Mouse (Mus musculus): ENCODE measurements around the gene Shank2. TPM values are rescaled to one million over a fixed set of nuclear protein-coding genes. Genes with fewer than 3 reads are reported as not detected.

The Shank2 gene
- polyA plus RNA-seq, 1 experiment from 2014 or later: 1.6 TPM

DNA sequence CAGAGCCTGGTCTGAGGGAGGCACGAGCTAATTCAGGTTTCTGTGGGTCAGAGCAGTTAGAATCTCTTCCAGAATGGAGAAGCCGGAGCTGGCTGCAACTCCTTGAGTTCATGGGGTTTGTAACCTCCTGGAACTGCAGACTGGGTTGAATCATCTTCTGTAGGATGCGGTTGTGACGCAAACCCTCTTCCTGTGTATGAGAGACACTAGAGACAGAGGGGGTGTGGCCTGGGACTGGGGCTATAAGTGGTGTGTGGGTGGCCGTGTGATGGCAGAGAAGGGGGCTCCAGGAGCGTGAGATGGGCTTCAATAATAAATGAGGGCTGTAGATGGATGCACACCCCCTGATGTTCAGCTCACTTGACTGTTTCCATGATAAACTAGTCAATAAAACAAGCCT is 286.3 kb downstream of the Shank2 start:
- 64% methylated on average over 6 of the region's 6 CpGs for WGBS
- Histone ChIP-seq H3K9me3 (replicated peaks; ENCODE audit: control insufficient read depth, low read length) (no peaks in the 10 kb centered on the region), H3K4me1 (ENCODE audit: control insufficient read depth, insufficient read depth, low read length) (peaks cover 8% of the 10 kb centered on the region), H3K27ac (ENCODE audit: low read length) (no peak overlapping the region), H3K4me2 (ENCODE audit: low read depth, low read length) (no peak overlapping the region), H3K4me3 (replicated peaks; ENCODE audit: low read length) (no peak overlapping the region), H3K36me3 (ENCODE audit: control insufficient read depth, insufficient read depth, low read length) (no peaks in the 10 kb centered on the region), H3K9ac (ENCODE audit: low read length) (no peak overlapping the region), H3K27me3 (ENCODE audit: control insufficient read depth, insufficient read depth, low read length) (0 out of 2 replicates have a peak, but pooled peaks cover 4% of the 10 kb centered on the region)
- no peak for ATAC-seq (ENCODE audit: insufficient read depth, low FRiP score)

DNA sequence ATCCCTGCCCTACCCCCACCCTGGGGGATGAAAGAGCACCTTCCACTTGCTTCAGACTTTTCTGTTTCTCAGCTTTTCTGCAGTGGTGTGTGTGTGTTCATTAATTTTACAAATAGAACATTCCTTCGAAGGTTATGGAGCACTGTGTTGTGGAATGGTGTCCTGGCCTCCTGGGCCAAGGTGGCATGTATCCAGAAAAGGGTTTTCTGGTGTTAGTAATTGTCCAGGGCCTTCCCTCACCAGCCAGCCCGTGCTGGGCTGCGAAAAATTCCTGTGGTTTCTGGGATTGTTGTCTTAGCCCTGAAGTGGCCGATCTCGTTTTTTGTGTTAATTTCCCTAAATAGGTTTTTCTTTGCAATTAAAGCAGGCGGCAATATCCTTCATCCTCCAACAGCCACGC is 289.8 kb downstream of the Shank2 start:
- H3K4me2 ChIP-seq (ENCODE audit: low read depth, low read length): no peak overlapping the region
- H3K9me3 ChIP-seq (replicated peaks; ENCODE audit: control insufficient read depth, low read length): no peaks in the 10 kb centered on the region
- no peak overlapping the region for H3K4me3 ChIP-seq (replicated peaks; ENCODE audit: low read length)
- ATAC-seq (ENCODE audit: insufficient read depth, low FRiP score): no peak
- no peak overlapping the region for H3K9ac ChIP-seq (ENCODE audit: low read length)
- WGBS: 59% methylated on average over 7 of the region's 7 CpGs
- no peak overlapping the region for H3K27ac ChIP-seq (ENCODE audit: low read length)
- no peaks in the 10 kb centered on the region for H3K4me1 ChIP-seq (ENCODE audit: control insufficient read depth, insufficient read depth, low read length)
- no peaks in the 10 kb centered on the region for H3K36me3 ChIP-seq (ENCODE audit: control insufficient read depth, insufficient read depth, low read length)
- no peaks in the 10 kb centered on the region for H3K27me3 ChIP-seq (ENCODE audit: control insufficient read depth, insufficient read depth, low read length)

DNA sequence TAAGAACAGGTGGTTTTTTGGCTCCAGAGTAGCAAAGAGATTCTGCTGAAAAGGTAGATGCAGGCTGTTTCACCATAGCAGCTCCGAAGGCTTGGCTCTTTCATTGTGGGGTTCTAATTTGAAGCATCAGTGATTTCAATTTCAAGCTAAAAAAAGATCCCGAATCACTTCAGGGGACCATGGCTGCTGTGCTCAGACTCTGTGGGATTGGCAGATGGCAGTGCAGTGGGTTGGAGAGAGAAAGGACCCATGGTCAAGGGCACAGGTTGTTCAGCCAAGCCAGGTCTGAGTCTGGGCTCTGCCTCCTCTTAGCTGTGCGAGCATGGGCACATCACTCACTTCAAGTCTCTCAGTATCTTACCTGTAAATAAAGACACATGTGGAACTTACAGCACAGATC is 291.9 kb downstream of the Shank2 start:
- Histone ChIP-seq H3K36me3 (ENCODE audit: control insufficient read depth, insufficient read depth, low read length) (no peaks in the 10 kb centered on the region), H3K9ac (ENCODE audit: low read length) (no peak overlapping the region), H3K27me3 (ENCODE audit: control insufficient read depth, insufficient read depth, low read length) (no peaks in the 10 kb centered on the region), H3K4me3 (replicated peaks; ENCODE audit: low read length) (no peak overlapping the region), H3K4me2 (ENCODE audit: low read depth, low read length) (no peak overlapping the region), H3K4me1 (ENCODE audit: control insufficient read depth, insufficient read depth, low read length) (no peaks in the 10 kb centered on the region), H3K27ac (ENCODE audit: low read length) (no peak overlapping the region), H3K9me3 (replicated peaks; ENCODE audit: control insufficient read depth, low read length) (no peaks in the 10 kb centered on the region)
- WGBS: 89% methylated on average over 3 of the region's 3 CpGs
- no peak for ATAC-seq (ENCODE audit: insufficient read depth, low FRiP score)

DNA sequence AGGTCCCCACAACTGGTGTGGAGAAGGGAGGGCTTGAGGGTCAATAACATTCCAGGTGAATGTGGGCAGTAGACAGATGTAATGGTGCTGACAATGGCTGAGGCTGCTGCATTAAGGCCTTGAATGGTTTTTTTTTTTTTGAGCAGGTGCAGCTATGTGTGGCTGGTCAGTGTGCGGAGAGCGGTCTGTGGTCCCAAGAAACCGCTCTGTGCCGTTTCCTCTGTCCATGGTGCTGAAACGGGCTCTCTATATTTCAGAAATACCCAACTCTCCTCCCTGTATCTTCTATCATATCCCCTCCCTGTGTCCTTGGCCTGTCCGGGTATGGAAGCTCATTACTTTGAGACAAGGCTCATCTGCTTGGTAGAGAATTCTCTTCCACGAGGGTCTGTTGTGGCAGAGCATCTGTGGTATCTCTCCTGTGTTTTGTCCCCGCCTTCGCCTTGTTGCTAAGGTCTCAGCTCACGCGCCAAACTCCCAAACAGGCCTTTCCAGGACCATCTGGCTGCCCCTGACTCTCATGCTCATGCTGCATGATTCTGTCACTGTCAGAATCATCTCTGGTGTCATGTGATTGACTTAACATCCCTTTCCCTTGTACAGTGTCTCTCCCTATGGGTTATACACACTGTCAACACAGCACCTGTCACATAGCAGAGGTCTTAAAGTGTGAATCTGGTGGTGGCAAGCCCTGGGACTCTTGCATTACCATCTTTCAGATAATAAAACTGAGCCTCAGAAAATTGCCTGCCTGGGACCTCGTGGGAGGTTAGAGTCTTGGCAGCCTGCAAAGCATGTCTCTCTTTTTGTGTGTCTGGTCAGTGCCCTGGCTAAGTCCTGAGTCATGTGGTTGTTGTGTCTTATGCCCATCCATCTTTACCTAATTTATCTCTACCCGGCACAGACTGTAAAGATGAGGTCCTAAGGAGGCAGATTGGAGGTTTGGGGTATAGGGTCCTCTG is 292.8 kb downstream of the Shank2 start:
- H3K4me3 ChIP-seq (replicated peaks; ENCODE audit: low read length): no peak overlapping the region
- H3K36me3 ChIP-seq (ENCODE audit: control insufficient read depth, insufficient read depth, low read length): no peaks in the 10 kb centered on the region
- no peaks in the 10 kb centered on the region for H3K4me1 ChIP-seq (ENCODE audit: control insufficient read depth, insufficient read depth, low read length)
- no peak for ATAC-seq (ENCODE audit: insufficient read depth, low FRiP score)
- H3K9ac ChIP-seq (ENCODE audit: low read length): no peak overlapping the region
- no peak overlapping the region for H3K4me2 ChIP-seq (ENCODE audit: low read depth, low read length)
- no peak overlapping the region for H3K27ac ChIP-seq (ENCODE audit: low read length)
- WGBS: 40% methylated on average over 13 of the region's 13 CpGs
- H3K9me3 ChIP-seq (replicated peaks; ENCODE audit: control insufficient read depth, low read length): no peaks in the 10 kb centered on the region
- H3K27me3 ChIP-seq (ENCODE audit: control insufficient read depth, insufficient read depth, low read length): no peaks in the 10 kb centered on the region

DNA sequence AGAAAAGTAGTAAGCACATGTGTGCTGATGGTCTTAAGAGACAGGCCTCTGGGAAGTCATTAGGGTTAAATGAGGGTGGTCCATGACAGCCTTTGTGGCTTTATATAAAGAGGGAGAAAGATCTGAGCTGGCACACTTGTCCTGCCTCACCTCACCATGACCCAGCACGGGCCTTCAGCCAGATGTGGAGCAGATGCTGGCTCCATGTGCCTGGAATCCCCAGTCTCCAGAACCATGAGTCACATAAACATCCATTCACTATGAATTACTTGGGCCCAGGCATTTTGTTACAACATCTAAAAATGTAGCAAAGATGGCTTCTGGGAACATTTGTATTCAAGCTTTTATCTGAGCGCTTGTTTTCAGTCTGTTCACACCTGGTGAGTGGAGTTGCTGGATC is 297.6 kb downstream of the Shank2 start:
- 70% methylated on average over 2 of the region's 2 CpGs for WGBS
- Histone ChIP-seq H3K4me3 (replicated peaks; ENCODE audit: low read length) (no peak overlapping the region), H3K4me2 (ENCODE audit: low read depth, low read length) (no peak overlapping the region), H3K9me3 (replicated peaks; ENCODE audit: control insufficient read depth, low read length) (no peaks in the 10 kb centered on the region), H3K27me3 (ENCODE audit: control insufficient read depth, insufficient read depth, low read length) (no peaks in the 10 kb centered on the region), H3K36me3 (ENCODE audit: control insufficient read depth, insufficient read depth, low read length) (no peaks in the 10 kb centered on the region), H3K9ac (ENCODE audit: low read length) (no peak overlapping the region), H3K27ac (ENCODE audit: low read length) (no peak overlapping the region), H3K4me1 (ENCODE audit: control insufficient read depth, insufficient read depth, low read length) (no peaks in the 10 kb centered on the region)
- no peak for ATAC-seq (ENCODE audit: insufficient read depth, low FRiP score)

DNA sequence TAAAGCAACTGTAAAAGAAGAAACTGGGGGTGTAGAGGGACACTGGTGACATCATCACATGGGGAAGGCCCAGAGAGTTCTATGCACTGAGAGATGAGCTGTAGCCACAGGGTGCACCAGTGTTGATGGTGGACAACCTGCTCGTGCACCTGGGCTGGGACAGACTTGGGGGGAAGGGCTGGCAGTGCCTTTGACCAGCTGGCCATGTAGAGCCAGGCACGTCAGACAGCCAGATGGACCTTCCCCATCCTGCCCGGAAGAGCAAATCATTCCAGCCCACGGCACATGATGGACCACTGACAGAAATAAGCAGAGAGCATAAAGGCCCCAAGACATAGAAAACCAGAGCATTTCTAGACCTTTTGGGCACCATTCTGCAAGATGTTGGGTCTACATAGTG is 299.9 kb downstream of the Shank2 start:
- no peaks in the 10 kb centered on the region for H3K4me1 ChIP-seq (ENCODE audit: control insufficient read depth, insufficient read depth, low read length)
- 80% methylated on average over 4 of the region's 4 CpGs for WGBS
- H3K27me3 ChIP-seq (ENCODE audit: control insufficient read depth, insufficient read depth, low read length): no peaks in the 10 kb centered on the region
- ATAC-seq (ENCODE audit: insufficient read depth, low FRiP score): no peak
- H3K4me2 ChIP-seq (ENCODE audit: low read depth, low read length): no peak overlapping the region
- H3K27ac ChIP-seq (ENCODE audit: low read length): no peak overlapping the region
- H3K9ac ChIP-seq (ENCODE audit: low read length): no peak overlapping the region
- no peaks in the 10 kb centered on the region for H3K9me3 ChIP-seq (replicated peaks; ENCODE audit: control insufficient read depth, low read length)
- no peak overlapping the region for H3K4me3 ChIP-seq (replicated peaks; ENCODE audit: low read length)
- no peaks in the 10 kb centered on the region for H3K36me3 ChIP-seq (ENCODE audit: control insufficient read depth, insufficient read depth, low read length)

DNA sequence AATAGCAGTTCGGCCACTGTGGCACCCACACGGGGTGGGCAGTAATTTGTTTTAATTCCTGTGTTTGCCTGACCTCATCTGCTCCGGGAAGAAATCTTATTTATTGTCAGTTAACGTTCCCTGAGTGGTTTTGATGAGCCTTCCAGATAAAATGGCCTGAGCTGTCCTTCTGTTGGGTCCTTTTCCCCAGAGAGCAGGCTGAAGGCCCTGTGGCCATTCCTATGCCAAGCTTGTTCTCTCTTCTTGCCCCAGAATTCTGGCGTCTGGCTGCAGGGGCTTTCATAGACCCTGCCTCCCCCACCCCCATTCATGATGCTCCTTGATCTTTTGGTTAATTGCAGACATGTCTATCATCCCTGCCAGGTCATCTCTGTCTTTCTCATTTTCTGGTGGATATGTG is 300.8 kb downstream of the Shank2 start:
- Histone ChIP-seq H3K4me2 (ENCODE audit: low read depth, low read length) (no peak overlapping the region), H3K36me3 (ENCODE audit: control insufficient read depth, insufficient read depth, low read length) (no peaks in the 10 kb centered on the region), H3K4me1 (ENCODE audit: control insufficient read depth, insufficient read depth, low read length) (no peaks in the 10 kb centered on the region), H3K9ac (ENCODE audit: low read length) (no peak overlapping the region), H3K9me3 (replicated peaks; ENCODE audit: control insufficient read depth, low read length) (no peaks in the 10 kb centered on the region), H3K4me3 (replicated peaks; ENCODE audit: low read length) (no peak overlapping the region), H3K27ac (ENCODE audit: low read length) (no peak overlapping the region), H3K27me3 (ENCODE audit: control insufficient read depth, insufficient read depth, low read length) (no peaks in the 10 kb centered on the region)
- ATAC-seq (ENCODE audit: insufficient read depth, low FRiP score): no peak
- 73% methylated on average over 5 of the region's 5 CpGs for WGBS

DNA sequence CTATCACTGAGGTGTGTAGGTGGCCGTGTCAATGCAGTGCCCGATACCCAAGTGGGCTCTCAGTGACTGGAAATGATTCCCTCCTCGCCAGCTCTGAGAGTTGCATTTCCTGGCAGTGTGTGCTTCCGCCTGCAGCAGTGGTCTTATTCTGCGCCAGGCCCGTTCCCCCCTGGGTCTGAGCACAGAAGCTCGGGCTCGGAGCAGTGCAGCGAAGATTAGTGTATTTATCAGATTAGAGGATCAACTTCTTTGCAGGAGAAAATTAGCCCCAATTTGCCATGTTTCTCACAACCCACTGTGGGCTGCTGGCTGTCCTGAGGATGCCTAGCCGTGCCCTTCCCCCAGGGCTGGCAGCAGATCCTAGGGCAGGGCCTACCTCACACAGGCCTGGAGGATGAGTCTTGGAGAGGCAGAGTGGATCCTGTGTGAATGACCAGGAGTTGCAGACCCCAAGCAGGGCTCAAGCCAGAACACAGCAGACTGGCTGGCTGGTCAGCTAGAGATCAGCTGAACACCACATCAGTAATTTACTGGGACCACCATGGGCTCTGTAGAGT is 306.2 kb downstream of the Shank2 start:
- no peak for ATAC-seq (ENCODE audit: insufficient read depth, low FRiP score)
- Histone ChIP-seq H3K4me2 (ENCODE audit: low read depth, low read length) (no peak overlapping the region), H3K36me3 (ENCODE audit: control insufficient read depth, insufficient read depth, low read length) (no peaks in the 10 kb centered on the region), H3K9ac (ENCODE audit: low read length) (no peak overlapping the region), H3K4me3 (replicated peaks; ENCODE audit: low read length) (no peak overlapping the region), H3K27me3 (ENCODE audit: control insufficient read depth, insufficient read depth, low read length) (no peaks in the 10 kb centered on the region), H3K27ac (ENCODE audit: low read length) (no peak overlapping the region), H3K9me3 (replicated peaks; ENCODE audit: control insufficient read depth, low read length) (no peaks in the 10 kb centered on the region), H3K4me1 (ENCODE audit: control insufficient read depth, insufficient read depth, low read length) (no peaks in the 10 kb centered on the region)
- 83% methylated on average over 10 of the region's 10 CpGs for WGBS

DNA sequence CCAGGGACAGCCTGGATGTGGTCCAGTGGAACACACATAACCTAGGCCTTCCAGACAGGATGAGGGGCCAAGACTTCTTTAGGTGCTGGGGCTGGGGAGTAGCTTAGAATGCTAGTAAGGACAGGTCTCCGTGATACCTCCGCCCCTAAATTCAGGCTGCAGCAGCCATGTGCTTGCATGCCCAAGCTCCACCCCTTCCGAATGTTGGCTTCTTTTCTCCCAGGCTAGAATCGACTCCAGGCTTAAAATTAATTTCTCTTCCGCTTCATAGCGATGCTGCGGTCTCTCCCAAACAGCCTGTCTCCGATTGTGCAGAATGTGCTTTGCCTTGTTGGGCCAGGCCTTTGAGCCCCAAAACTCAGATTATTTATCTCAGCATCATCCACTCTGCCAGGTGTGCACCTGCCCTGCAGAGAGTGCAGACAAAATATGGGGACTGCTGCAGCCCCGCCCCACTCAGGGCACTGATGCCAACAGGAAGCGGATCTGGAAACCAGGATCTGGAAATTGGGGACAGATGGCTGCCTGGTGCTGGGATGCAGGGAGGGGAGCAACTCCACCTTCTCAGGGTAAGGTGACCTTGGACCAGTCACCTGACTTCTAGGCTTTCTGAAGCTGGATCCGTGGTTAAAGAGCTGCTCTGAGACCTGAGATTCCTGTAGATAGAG is 312.8 kb downstream of the Shank2 start:
- 81% methylated on average over 11 of the region's 11 CpGs for WGBS
- H3K9me3 ChIP-seq (replicated peaks; ENCODE audit: control insufficient read depth, low read length): no peaks in the 10 kb centered on the region
- H3K27ac ChIP-seq (ENCODE audit: low read length): no peak overlapping the region
- H3K36me3 ChIP-seq (ENCODE audit: control insufficient read depth, insufficient read depth, low read length): no peaks in the 10 kb centered on the region
- no peak overlapping the region for H3K4me3 ChIP-seq (replicated peaks; ENCODE audit: low read length)
- no peak overlapping the region for H3K4me2 ChIP-seq (ENCODE audit: low read depth, low read length)
- no peak for ATAC-seq (ENCODE audit: insufficient read depth, low FRiP score)
- H3K9ac ChIP-seq (ENCODE audit: low read length): no peak overlapping the region
- no peaks in the 10 kb centered on the region for H3K4me1 ChIP-seq (ENCODE audit: control insufficient read depth, insufficient read depth, low read length)
- H3K27me3 ChIP-seq (ENCODE audit: control insufficient read depth, insufficient read depth, low read length): no peaks in the 10 kb centered on the region

All from stomach, embryonic 16.5 days (tissue).